Mouse (Mus musculus): ENCODE results near the gene Gtf3c1.

- TF ChIP-seq EP300 (IDR thresholded peaks at IDR 0.05; ENCODE audit: low read depth) = no peak
- no peak for TF ChIP-seq CTCF (IDR thresholded peaks at IDR 0.05; ENCODE audit: low read depth)
These were observed 70.1 kb downstream of the Gtf3c1 start for GRCm38 (mm10) chr7:125637220-125638140.
